Mouse (Mus musculus) kidney, adult 18-20 months (tissue): ENCODE results near the gene Gm44596.
A peak's percentile ranks its signal among the peaks of the same experiment; 100 is the strongest.

Experiments used
- DNase-seq: peaks from one replicate; pipeline ENCODE4 v3.0.0; 2021

The Gm44596 gene

DNA sequence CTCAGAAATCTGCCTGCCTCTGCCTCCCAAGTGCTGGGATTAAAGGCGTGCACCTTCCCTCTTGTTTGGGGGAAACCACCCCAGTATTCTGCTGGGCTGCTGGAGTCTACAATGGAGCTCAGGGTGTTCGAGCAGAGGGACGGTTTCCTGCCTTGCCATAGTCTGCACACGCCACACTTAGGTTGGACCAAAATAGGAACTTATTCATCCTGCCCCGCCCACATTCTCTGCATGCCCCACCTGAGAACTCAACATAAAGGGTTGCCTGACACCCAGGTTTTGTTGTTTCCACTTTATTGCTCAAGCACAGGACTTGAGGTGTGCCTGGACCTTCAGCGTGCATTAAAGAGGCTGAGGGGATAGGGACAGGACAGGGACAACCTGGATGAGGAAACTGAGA is 54.5 kb downstream of the Gm44596 start:
- no peak for DNase-seq

DNA sequence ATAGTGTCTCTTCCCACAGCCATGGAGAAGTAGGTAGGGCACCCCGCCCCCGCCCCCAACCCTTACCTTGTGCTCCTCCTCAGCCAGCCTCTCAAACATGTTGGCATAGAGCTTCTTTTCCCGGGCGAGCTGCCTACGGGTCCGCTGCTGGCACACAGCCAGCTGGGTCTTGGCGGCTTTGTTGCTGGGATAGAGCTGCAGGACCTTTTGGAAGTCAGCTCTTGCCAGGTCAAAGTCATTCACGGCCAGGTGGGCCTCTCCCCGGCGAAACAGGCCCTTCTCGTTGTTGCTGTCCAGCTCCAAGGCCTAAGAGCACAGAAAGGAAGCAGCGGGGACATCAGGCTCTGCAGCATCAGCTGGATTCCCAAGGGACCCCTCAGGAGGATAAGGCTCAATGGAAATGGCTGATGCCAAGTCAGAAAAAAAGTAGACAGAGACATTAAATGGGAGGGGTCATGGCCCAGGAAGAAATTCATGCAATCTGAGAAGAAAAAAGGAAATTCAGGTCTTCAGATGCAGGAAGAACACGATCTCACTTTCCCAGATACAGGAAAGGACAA is 57.1 kb downstream of the Gm44596 start:
- no peak for DNase-seq

DNA sequence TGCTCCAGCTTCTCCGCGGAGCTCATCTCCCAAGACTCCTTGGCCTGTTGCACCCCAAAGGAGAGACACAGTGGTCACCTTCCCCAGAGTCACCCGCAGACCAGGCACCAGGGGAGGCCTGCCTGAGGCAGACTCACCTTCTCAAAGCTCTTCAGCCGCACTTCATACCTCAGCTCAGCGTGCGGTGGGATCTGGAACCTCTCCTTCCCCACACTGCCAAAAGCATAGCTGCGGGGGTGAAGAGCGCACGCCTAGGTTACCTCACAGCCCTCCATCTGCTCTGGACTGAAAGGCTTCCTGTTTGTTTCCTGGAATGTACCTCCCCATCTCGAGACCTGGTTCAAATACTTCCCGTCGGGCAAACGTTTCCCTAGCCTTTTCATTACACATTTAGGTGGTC is 58.3 kb downstream of the Gm44596 start:
- no peak for DNase-seq

- DNase-seq = peak; percentile 84
Measured at GRCm38 (mm10) chr6:128435474-128435873, 60.2 kb downstream of the Gm44596 start.

GRCm38 (mm10) chr6:128436356-128437005 is 61.2 kb downstream of the Gm44596 start:
- DNase-seq = no peak

- no peak for DNase-seq
Measured at GRCm38 (mm10) chr6:128437288-128437687, 62.0 kb downstream of the Gm44596 start.

- DNase-seq = peak; percentile 83
Measured at GRCm38 (mm10) chr6:128437731-128438316, 62.5 kb downstream of the Gm44596 start.

DNA sequence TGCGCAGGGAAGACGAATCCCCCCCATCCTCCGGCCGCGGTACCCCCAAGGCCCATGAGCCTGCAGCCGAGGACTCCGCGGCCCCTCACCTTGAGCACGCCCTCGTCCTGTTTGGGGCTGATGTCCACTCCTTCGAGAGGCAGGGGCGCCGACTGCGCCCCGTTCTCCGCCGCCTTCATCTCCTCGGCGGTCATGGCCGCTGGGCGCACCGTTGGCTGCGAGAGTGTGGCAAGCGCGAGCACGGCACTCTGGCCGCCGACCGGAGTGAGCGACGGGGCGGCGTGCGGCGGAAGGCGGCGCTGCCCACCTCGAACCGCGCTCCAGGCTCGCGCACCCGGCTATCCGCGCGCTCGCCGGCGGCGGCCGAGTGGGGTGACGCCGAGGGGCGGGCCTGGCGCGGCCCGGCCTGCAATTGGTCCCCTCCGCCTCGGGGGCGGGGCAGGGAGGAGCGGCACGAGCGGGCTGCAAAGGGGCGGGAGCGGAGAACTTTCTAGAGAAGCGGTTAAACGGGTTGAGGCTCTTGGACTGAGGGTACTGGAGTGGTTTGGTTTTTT is 63.1 kb downstream of the Gm44596 start, which contains the start of gene Fkbp4:
TSS of gene Fkbp4 (minus strand) at position 361 of the 554 bp plus-strand sequence.
- DNase-seq = peak; percentile 94

DNA sequence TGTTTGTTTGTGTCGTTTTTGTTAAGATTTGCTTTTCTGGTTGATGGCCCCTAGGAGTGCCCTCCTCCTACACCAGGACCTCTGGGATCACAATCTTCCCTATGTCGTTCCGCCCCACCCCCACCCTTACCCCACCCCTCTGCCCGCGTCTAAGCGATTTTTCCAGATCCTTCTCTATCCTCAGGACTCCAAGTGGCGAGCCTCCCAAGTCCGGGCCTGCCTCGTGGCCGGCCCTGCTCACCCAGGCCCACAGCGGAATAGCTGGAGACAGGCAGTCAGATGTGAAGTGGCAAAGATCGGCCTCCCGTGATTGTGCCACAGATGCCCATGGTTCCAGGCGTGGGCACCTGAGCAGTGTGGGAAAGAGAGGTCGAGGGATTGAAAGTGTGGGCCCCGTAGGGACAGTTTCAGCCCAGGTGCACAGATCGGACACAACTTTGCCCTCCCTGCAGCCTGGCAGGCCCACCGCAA is 63.6 kb downstream of the Gm44596 start:
- peak; percentile 53 for DNase-seq

GRCm38 (mm10) chr6:128440238-128440637 is 64.9 kb downstream of the Gm44596 start:
- no peak for DNase-seq

DNA sequence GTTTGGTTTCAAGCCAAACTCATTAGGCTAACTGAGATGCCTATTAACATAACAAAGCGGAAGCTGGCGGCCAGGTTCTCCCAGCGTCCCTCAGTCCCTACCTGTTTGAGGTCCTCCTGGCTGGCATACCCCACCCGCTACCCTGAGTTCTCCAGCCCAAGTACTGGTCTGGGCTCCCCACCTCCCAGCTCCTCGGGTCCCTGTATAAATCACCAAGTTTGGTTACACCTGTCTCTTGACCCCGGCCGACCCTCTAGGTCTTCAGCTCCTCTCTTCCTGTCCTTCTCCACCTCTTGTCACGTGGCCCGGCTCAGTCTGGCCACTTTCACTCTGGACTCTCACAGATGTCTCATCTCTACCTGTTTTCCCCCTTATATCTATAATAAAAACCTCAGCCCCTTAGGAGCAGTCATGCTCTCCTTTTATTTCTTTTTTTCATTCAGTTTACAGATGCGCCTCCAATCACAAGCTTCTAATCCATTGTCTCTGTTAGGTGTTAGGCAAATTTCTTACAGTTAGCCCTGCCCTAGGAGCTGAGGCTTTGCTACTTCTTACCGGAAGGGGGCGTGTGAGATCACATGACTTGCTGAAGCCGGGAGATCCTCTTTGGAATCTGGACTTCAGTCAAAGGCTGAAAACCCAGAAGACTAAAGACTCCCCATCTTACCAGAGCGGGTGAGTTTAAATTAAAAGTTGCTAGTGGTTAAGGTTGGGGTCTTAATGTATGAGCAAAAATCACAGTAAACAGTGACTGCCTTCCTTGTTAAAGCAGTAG is 70.6 kb downstream of the Gm44596 start:
- DNase-seq = peak; percentile 65

- no peak for DNase-seq
Measured at GRCm38 (mm10) chr6:128447063-128447462, 71.8 kb downstream of the Gm44596 start.

- no peak for DNase-seq
Measured at GRCm38 (mm10) chr6:128455835-128456605, 80.7 kb downstream of the Gm44596 start.
